Mouse (Mus musculus): ENCODE measurements around the gene Scarf1.

Scarf1 gene

DNA sequence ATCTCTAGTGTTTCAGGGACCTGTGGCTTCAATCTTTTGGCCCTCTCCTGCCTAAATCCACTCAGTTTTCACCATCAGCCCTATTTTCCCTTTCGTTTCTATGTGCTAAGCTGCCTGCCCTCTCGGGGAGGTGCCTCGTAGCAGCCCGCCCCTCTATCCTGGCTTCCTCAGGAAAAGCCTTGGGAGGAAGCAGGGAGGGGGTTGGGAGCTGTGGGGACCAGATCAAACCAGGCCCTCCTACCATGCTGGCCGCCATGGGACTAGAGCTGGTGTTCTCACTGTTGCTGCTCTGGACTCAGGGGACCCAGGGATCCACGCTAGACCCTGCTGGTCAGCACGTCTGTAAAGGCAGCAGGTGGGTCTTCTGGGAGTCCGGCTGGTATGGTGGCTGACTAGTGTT lies at the start of gene Scarf1:
TSS of gene Scarf1 (plus strand) at position 205 of the 400 bp plus-strand sequence.
- no peak for DNase-seq

DNA sequence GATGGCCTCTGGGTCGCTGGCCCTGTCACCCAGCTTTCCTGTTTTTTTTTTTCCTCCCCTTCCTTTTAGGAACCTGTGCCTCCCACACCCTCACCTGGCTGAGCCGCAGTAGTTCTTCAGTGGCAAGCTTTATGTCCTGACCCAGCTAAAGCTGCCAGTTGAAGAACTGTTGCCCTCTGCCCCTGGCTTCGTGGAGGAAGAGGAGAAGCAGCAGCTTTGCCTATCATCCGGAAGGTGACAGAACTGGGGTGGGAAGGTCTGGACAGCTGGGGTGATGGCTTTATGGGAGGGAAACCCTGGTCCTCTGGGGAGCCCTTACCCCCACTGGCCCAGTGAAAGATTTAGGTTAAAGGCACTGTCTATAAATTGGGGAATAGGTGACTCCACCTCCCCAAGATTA lies 49.7 kb upstream of the Scarf1 start:
- peak; percentile 41 for DNase-seq

- DNase-seq, result peak; percentile 34
Measured at GRCm38 (mm10) chr11:75464417-75464816, 48.9 kb upstream of the Scarf1 start.

- no peak for DNase-seq
Measured at GRCm38 (mm10) chr11:75465051-75465450, 48.3 kb upstream of the Scarf1 start.

- no peak for DNase-seq
Measured at GRCm38 (mm10) chr11:75466731-75467505, 46.4 kb upstream of the Scarf1 start.

DNA sequence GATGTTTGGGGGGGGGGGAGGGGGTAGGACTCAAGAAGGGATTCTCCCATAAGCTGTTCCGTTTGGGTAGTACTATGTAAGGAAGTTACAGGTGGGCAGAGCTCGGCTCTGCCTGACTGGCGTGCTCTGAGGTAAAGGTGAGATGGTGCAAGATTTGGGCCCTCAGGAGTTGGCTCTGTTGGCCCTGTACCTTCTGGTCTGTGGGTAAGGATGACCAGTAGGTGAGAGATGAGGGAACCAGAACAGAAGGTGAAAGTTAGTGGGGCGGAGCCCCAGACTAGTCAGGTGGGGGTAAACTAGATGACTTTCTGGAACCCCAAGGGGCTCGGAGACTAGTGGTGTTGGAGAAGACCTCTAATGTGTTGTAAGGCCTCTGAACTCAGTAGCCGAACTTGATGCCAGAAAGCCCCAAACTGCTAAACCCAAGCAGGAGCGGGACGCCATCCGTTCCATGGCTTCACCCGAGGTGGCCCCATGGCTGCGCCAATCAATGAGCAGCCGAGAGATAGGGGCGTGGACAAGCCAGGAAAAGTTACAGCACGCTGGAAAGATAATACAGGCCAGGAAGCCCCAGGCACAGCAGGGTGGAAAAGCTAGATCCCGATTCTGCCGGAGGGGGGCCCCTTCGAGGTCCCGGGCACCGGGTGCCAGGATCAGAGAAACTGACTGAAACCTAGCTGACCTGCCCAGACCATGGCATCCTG lies 45.7 kb upstream of the Scarf1 start:
- no peak for DNase-seq

DNA sequence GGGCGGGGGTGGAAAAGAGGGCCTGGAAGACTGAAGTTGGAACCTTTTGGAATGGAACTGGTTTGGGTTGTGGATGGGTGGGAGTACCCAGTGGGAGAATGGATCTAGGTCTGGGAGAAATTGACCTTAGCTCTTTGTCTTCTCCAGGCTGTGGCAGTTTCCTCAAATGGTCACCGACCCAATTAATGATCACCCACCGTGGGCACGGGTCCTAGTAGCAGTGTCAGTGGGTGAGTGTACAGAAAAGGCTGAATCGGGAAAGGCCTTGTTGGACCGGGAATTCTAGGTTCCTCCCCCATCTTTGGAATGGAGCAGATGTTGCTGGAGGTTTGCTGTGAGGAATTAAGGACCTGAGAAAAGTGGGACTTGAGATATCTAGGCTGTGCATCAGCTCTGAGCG lies 44.9 kb upstream of the Scarf1 start:
- DNase-seq, result no peak

DNA sequence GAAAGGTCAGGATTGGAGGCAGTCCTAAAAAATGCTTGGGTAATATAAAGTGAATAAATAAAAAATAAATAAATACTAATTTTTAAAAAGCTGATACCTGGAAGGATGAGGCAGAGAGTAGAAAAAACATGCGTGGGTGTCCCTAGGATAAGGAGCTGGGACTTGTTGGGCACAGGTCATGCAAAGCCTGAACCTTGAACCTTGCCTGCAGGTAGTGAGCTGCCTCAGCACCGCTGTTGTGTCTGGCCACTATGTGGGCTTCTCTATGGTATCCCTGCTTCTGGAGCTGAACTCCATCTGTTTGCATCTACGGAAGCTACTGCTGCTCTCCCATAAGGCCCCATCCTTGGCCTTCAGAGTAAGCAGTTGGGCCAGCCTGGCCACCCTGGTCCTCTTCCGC lies 44.1 kb upstream of the Scarf1 start:
- DNase-seq, result no peak

DNA sequence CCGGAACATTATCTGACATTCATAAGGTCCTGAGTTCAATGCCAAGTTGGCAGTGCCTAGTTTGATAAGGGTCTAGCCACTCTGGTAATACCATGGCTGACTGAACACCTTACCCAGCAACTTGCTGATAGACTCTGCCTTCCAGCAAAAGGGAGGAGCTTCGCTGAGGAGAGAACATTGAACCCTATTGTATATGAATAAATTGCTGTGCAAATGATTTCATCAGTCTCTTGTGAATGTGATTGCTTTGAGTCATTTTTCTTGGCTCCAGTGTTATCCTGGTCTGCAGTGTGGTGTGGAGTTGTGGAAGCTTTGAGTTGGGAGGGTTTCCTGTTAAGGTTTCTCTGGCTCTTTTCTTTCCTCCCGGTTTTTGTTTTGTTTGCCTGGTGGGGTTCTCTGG lies 42.7 kb upstream of the Scarf1 start:
- no peak for DNase-seq

DNA sequence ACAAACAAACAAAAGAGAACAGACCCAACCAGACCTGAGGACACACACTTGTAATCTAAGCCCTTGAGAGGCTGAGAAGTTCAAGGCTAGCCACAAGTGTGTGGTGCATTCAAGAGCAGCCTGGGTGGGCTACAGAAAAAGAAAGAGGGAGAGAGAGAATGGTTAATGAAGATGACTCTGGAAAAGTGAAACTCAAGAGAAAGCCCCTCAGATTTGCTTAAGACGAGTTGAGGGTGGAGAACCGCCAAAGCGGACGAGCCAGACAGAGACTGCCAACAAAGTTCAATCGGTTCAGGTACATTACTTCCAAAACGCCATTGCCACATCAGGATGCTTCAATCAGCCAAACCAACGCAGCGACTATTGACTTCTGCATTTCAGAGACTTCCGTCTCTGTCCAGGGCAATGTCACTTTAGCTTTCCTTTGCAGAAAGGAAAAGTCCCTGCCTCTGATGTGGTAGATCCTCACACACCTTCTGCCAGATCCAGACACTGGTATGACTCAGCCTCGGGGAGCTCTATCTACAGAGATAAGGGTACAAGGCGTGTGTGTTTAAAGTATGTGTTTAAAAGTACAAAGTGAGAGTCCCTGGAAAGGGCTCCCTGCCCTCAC lies 40.8 kb upstream of the Scarf1 start:
- DNase-seq, result no peak

GRCm38 (mm10) chr11:75473376-75473775 lies 40.0 kb upstream of the Scarf1 start:
- DNase-seq, result no peak

GRCm38 (mm10) chr11:75486192-75486591 lies 27.1 kb upstream of the Scarf1 start:
- DNase-seq, result no peak

DNA sequence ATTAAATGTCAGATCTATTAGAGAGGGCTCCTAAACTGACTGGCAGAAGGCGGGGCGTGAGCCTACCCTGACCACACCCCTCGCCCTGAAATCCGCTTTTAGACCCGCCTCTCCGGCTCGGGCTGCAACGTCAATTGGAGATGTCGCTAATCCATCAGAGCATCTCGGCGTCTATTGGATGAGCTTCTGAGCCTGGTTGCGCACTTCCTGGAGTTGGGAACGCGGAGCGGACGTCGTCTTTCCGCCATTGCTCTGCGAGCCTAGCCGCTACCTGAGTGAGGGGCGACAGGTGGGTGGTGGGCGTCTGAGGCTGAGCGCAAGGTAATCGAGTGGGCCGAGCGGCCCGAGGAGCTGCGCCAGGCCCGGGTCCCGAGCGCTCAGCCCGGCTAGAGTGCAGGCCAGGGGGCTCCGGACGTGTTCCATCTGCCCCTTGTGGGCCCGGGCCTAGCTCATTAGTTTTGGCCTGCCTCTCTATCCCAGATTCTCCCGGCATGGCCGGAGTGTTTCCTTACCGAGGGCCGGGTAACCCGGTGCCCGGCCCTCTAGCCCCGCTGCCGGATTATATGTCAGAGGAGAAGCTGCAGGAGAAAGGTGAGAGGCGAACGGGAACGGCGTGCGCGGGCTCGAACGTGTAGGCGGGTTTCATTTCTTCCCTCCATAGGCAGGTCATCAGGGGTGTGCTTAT lies 26.6 kb upstream of the Scarf1 start, which contains the start of gene Prpf8:
TSS of gene Prpf8 (plus strand) at position 216 of the 685 bp plus-strand sequence.
- DNase-seq, result peak; percentile 99

DNA sequence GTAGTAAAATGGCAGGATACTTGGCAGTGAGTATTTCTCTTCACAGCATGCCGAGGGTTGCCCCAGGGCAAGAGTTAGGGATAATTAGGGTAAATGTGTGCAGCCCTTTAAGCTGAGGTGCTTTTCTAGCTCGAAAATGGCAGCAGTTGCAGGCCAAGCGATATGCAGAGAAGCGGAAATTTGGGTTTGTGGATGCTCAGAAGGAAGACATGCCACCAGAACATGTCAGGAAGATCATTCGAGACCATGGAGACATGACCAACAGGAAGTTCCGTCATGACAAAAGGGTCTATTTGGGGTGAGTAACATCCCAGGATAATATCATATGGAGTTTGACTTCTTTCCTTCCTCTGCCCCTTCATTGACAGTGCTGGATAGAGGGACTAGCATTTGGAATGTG lies 25.8 kb upstream of the Scarf1 start:
- no peak for DNase-seq

- no peak for DNase-seq
Measured at GRCm38 (mm10) chr11:75494296-75495049, 18.9 kb upstream of the Scarf1 start.

DNA sequence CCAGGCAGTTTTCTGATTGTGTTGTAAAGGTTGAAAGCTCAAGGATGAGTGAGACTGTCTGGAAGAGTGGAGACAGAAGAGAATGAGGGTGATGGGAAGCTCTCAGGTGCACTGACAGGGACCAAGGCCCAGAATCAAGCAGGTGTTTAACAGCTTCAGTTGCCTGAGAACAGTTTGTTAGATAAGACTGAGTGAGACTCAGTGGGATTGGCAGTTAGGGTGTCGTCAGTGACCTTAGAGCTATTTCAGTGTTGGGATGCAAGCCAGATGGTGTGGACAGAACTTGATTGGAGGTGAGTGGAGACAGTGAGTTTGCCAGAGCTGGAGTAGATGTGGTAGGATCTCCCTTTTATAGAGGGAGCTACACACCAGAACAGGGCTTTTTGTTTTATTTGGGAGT lies 15.2 kb upstream of the Scarf1 start:
- DNase-seq, result no peak

- DNase-seq, result no peak
Measured at GRCm38 (mm10) chr11:75508162-75508561, 5.2 kb upstream of the Scarf1 start.

DNA sequence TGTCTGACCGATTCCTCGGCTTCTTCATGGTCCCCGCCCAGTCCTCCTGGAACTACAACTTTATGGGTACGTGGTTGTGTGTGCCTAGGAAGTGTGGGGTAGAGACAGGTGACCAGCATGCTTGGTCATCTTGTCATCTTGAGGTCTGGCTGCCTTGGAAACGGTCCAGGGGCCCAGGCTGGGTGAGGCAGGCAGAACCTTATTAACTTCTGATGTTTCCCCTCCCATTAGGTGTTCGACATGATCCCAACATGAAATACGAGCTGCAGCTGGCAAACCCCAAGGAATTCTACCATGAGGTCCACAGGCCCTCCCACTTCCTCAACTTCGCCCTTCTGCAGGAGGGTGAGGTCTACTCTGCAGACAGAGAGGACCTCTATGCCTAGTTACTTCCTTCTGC lies 4.4 kb upstream of the Scarf1 start:
- DNase-seq, result no peak

- DNase-seq, result peak; percentile 68
Measured at GRCm38 (mm10) chr11:75509741-75510626, 3.4 kb upstream of the Scarf1 start, which contains the start of gene Rilp. Gene Rilp, plus strand, starts transcription at chr11:75510094.

- DNase-seq, result peak; percentile 94
Measured at GRCm38 (mm10) chr11:75510627-75510993, 2.7 kb upstream of the Scarf1 start.

DNA sequence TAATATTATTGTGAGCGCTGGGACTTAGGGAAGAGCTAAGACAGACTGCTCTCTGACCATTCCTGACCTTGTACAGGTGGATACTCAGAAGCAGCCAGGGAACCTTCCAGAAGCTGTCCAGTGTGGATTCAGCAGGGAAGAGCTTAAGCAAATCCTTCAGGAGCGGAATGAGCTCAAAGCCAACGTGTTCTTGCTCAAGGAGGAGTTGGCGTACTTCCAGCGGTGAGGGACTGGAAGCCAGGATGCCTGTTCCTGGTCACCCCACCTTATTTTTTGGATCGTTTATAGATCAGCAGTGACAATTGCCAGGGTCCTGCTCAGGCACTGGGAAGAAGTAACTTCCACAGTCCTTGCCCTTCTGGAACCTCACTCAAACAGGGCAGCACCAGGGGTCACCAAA lies 2.1 kb upstream of the Scarf1 start:
- peak; percentile 71 for DNase-seq
